Mouse (Mus musculus): ENCODE results near the gene Cntnap2.

The Cntnap2 gene

GRCm38 (mm10) chr6:45059091-45059490 lies at the start of gene Cntnap2:
Gene Cntnap2, plus strand, starts transcription at chr6:45059357.
- peak; percentile 68 for DNase-seq

- DNase-seq: peak; percentile 20
Measured at GRCm38 (mm10) chr6:45026011-45026682, 33.0 kb upstream of the Cntnap2 start.

- DNase-seq: no peak
Measured at GRCm38 (mm10) chr6:45039454-45039853, 19.7 kb upstream of the Cntnap2 start.

DNA sequence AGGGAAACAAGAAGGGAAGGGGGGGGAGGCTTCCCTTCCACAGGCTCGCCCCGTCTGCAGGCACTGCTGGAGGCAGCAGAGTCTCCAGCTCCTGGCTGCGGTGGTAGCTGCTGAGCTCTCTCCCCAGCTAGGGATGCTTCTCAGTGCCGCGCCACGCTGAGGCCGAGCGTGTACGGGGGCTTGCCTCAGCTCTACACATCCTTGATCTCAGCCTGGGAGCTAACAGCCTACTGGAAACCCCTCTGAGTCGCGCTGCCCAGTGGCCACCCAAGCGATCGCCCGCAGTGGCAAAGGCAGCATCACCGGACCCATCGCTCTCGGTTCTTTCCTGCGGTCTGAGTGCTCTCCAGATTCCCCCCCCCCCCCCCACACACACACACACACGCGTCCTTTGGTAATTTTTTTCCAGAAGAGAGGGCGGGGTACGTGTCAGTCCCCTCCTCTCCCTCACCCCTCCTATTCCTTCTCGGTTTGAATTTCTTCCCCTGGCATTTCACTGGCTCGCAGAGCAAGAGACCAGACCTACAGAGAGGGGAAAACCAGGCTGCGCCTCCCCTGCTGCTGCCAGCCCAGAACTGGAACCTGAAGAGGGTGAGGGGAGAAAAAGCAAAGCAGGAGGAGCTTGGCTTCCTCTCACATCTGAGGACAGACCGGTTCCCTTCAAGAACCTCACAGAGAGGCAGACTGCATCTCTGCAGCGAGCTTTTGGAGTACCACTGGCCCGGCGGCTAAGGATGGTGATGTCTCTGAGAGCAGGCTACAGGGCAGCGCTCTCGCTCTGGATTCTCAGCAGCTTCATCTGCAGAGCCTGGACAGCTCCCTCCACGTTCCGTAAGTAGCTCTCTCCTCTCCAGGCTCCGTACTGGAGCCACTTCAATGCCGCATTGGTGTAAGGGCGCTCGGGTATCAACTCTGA lies 657 bp downstream of the Cntnap2 start:
- DNase-seq: peak; percentile 88

GRCm38 (mm10) chr6:45062214-45062997 lies 3.2 kb downstream of the Cntnap2 start:
- no peak for DNase-seq

DNA sequence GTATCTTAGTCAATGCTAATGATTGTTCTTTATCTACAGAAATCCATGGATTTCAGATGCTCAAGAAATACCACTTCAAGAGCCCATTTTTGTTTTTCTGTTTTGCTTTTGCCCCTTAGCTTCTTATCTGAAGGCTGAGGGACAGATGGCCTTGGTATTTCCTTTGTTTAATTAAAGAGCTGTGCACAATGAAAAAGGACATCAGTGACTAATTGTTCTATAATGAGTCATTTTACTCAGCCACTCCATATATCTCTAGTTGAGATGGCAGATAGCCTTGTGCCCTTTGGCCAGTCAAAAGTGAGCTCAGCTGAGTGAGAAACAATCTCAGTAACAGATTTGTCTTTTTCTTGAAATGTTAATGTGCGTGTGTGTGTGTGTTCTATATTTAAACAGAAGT lies 29.1 kb downstream of the Cntnap2 start:
- DNase-seq: no peak

DNA sequence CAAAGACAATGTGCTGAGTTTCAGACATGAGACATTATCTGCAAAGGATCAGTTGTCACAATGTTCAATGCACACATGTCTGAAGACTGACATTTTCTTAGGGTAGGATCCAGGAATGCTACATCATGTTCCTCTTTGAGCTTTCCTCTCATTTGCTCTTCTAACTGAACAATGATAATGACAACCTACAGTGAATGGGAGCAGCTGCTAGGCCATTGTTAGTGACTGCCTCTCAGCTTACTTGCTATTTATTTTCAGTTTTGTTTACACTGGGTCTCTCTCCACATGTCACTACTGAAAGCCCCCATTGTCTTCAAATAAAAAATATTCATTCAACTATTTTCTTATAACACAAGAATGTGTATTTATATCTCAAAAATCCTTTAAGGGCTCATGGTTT lies 54.5 kb downstream of the Cntnap2 start:
- no peak for DNase-seq

DNA sequence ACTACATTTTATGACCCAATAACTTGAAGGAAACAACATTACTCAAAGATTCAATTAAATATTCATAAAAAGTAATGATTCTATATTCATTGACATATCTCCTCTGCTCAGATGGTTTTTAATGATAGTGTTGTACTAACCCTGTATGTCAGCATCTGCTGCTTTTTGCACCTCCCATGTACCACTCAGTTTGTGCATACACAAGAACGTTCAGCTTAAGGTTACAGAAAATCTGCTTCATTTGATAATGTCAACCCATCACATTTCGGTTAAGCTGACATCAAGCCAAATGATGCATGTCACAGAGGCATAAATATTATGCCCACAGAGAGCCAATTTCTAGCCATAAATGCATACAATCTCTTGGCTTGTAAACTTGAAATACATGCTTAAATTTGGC lies 85.7 kb downstream of the Cntnap2 start:
- DNase-seq: no peak

DNA sequence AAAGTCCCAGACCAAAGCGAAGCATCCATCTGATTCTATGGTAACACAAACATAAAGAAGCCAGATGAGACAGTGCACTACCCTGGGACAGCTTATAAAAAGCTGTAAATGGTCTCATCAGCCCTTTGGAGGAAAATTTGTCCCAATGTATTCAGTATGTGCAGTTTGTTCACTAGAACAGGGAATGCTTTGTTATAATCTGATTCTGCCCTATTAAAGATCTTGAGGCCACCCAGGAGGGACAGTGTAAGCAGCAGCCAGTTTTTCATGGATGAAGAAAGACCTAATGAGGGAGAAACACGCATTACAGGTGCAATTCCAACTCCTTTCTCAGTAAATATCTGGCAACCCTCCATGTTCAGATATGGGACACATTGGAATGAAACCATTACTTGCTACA lies 145.9 kb downstream of the Cntnap2 start:
- no peak for DNase-seq

DNA sequence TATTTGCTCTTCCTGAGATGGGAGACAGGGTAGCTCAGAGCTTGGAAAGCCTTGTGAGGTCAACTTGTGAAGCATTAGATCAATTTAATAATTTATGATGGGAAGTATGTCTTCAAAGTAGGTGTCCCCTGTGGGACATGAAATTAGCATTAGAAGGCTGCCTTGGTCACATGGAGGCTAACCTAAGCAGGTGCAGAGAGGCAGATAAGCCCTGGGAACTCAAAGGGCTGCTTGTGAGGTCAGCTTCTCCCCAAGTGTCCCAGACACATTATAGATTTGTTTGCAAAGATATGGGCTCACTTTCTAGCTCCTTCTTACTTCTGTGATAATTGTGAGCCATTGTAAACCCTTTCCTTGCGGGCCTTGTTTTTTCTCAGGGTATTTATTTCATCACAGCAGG lies 155.2 kb downstream of the Cntnap2 start:
- DNase-seq: no peak

GRCm38 (mm10) chr6:45229002-45229401 lies 169.8 kb downstream of the Cntnap2 start:
- no peak for DNase-seq

- no peak for DNase-seq
Measured at GRCm38 (mm10) chr6:45232571-45232970, 173.4 kb downstream of the Cntnap2 start.

- no peak for DNase-seq
Measured at GRCm38 (mm10) chr6:45236531-45236930, 177.4 kb downstream of the Cntnap2 start.

DNA sequence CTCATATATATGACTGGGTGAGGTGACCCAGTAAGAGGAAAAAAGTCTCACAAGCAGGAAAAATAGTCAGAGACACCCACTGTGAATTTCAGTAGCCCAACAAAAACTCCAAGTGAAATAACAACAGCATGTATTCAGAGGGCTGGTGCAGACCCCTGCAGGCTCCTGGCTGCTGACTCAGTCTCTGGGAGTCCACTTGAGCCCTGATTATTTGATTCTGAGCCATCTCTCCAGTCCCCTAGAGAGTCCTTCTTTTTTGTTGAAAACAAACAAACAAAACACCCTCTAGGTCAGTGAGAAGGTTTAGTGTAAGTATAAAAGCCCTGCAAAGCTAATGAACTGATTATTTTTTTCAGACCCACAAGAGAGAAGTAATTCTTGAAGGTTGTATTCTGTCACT lies 179.0 kb downstream of the Cntnap2 start:
- DNase-seq: no peak

- DNase-seq: no peak
Measured at GRCm38 (mm10) chr6:45241218-45241617, 182.1 kb downstream of the Cntnap2 start.

DNA sequence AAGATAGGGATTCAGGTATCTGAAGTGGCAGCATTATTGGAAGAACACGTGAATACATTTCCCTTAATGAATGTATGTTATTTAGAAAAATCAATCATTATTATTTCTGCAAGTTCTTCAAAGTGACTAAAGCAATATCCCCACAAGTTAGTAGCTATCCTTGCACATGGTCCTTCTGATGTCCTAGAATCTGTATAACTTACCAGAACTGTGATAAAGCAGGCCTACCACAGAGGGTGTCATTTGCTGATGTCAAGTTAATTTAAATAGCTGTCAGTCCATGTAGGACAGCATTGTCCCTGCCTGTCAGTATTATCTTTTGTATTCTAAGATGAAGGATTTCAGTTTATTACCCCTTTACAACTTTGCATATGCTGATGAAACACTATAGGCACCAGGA lies 185.5 kb downstream of the Cntnap2 start:
- DNase-seq: no peak

- no peak for DNase-seq
Measured at GRCm38 (mm10) chr6:45258047-45258446, 198.9 kb downstream of the Cntnap2 start.

- DNase-seq: no peak
Measured at GRCm38 (mm10) chr6:45271537-45271936, 212.4 kb downstream of the Cntnap2 start.

DNA sequence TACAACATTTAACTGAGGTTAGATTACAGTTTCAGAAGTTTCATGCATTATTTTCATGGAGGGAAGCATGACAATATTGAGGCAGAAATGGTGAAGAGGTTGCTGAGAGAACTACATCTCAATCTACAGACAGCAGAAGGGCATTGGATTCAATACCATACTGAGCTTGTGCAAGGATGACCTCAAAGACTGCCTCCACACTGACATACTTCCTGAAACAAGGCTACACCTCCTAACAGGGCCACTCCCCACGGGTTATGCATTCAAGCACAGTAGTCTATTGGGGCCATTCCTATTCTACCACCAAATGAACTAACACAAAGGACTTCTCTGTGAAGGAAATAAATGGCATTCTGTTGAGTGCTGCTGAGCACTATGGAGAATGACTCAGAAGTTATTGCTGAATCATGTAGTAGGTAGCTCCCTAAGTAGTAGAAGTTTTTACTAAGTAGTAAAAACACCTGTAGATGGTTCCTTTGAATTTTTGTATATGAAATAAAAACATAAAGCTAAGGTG lies 214.2 kb downstream of the Cntnap2 start:
- no peak for DNase-seq

DNA sequence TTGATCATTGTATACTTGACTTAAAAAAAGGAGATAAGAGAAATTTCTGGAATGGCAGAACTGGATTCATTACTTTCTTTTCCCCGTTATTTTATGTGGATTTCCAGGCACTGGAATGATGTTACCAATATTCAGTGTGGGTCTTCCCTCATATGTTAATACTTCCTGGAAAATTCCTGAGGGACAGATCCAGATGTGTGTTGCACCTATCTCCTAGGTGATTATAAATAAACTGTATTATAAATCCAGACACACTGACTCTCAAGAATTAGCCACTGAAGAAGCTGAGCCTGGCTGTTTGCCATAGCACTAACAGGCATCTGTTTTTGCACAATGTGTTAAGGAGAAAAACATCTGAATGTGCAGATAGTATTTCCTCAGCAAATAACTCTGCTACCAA lies 231.0 kb downstream of the Cntnap2 start:
- DNase-seq: no peak

DNA sequence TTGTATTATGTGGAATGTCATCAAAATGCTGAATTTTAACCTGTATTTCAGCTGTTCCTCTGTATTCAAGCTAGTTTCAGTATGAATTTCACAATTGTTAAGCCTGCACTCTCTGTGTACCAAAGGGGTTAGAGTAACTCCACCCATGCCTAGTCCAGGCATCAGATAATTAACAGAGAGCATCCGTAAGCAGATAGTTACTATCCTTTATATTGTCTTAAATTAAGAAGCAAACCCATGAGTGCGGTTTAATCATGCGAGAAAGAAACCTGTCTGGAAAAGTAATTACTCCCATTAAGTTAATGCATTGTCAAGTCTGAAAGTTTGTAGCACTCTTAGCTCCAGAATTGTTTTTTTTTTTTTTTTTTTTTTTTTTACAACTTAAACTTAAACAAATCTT lies 258.3 kb downstream of the Cntnap2 start:
- no peak for DNase-seq

DNA sequence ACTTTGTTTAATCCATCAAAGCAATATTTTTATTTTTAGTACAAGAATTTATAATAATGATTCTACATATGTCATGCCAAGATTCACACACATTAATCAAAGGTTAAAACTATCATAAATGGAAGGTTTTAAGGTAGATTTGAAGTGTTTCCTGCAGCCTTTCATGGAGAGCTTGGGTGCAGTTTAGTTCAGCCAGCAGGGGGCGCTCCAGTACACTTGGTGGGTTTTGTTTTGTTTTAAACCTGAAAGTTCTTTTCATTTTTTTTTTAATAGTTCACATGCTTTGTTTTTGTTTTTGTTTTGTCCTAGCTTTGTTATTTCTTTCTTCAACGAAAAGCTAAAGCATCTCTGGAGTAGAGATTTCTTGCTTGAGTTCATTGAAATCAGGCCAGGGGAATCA lies 264.3 kb downstream of the Cntnap2 start:
- peak; percentile 7 for DNase-seq

- no peak for DNase-seq
Measured at GRCm38 (mm10) chr6:45327952-45328485, 268.9 kb downstream of the Cntnap2 start.
